Mouse (Mus musculus): ENCODE data around the gene Pld6. TPM values are rescaled to one million over a fixed set of nuclear protein-coding genes. Genes with fewer than 3 reads are reported as not detected.

Pld6 gene
- total RNA-seq (2014; rRNA removed), result 10.9 and 16.0 TPM in 2 replicates
- polyA plus RNA-seq (2015; fragmentation: Nextera tagmentation; extraction: Ambion mirVana), result 21.5 and 24.6 TPM in 2 replicates

- H3K36me3 ChIP-seq (ENCODE audit: insufficient read depth, low read length), result peaks cover 7% of the 10 kb centered on the region; the same call in 1 of the 2 replicates
- H3K9me3 ChIP-seq (ENCODE audit: low read length), result no peaks in the 10 kb centered on the region
- DNase-seq (ENCODE audit: low spot score) (peak; percentile 74), ATAC-seq (peak; percentile 85)
- TF ChIP-seq CTCF (IDR thresholded peaks at IDR 0.05; ENCODE audit: low read depth), result no peak
- no peaks in the 10 kb centered on the region for H3K27me3 ChIP-seq (ENCODE audit: insufficient read depth, low read length)
- peak within 1 kb of the TSS; percentile 57 for H3K9ac ChIP-seq (replicated peaks; ENCODE audit: low read length)
- H3K4me3 ChIP-seq (ENCODE audit: low read length), result peak within 1 kb of the TSS; percentile 42
- WGBS, result 2% methylated on average over 51 of the region's 51 CpGs
- peak within 1 kb of the TSS; percentile 81 for H3K4me2 ChIP-seq (ENCODE audit: low read depth, low read length)
- no peak within 1 kb of the TSS for H3K27ac ChIP-seq
- H3K4me1 ChIP-seq (ENCODE audit: insufficient read depth, low read length), result peaks cover 11% of the 10 kb centered on the region; the same call in 1 of the 2 replicates
Observed at GRCm38 (mm10) chr11:59787199-59787781, at the start of gene Pld6. Pld6 (minus strand) TSS chr11:59787645.

GRCm38 (mm10) chr11:59821625-59822024 is 34.2 kb upstream of the Pld6 start:
- Histone ChIP-seq H3K9me3 (ENCODE audit: low read length) (no peaks in the 10 kb centered on the region), H3K27me3 (ENCODE audit: insufficient read depth, low read length) (no peaks in the 10 kb centered on the region), H3K4me1 (ENCODE audit: insufficient read depth, low read length) (no peaks in the 10 kb centered on the region), H3K4me2 (ENCODE audit: low read depth, low read length) (no peak overlapping the region), H3K4me3 (ENCODE audit: low read length) (no peak overlapping the region), H3K27ac (no peak overlapping the region), H3K9ac (replicated peaks; ENCODE audit: low read length) (no peak overlapping the region), H3K36me3 (ENCODE audit: insufficient read depth, low read length) (peaks cover 82% of the 10 kb centered on the region)
- no peak for ATAC-seq
- 90% methylated on average over 3 of the region's 3 CpGs for WGBS
- no peak for TF ChIP-seq CTCF (IDR thresholded peaks at IDR 0.05; ENCODE audit: low read depth)
- no peak for DNase-seq (ENCODE audit: low spot score)

DNA sequence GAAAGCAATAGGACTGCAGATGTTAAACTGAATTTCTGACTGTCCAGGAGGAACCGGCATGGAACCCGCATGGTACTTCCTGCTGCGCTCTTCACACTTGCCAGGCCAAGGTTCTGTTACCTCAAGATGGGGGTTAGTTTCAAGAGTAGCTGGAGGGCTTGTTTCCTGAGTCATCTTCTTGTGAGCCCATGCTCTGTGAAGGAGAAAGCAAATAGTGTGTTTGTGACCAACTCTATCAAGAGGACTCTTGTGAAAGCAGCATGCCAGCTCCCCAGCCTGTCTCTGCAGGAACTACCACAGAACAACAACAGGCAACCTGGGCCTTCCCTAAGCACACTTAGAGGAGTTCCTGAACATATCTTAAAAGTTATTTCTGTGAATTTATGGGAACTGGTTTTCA is 30.5 kb upstream of the Pld6 start:
- no peak overlapping the region for H3K4me3 ChIP-seq (ENCODE audit: low read length)
- H3K9me3 ChIP-seq (ENCODE audit: low read length), result no peaks in the 10 kb centered on the region
- no peak for ATAC-seq
- H3K4me1 ChIP-seq (ENCODE audit: insufficient read depth, low read length), result no peaks in the 10 kb centered on the region
- TF ChIP-seq CTCF (IDR thresholded peaks at IDR 0.05; ENCODE audit: low read depth), result no peak
- no peak for DNase-seq (ENCODE audit: low spot score)
- no peak overlapping the region for H3K27ac ChIP-seq
- no peaks in the 10 kb centered on the region for H3K27me3 ChIP-seq (ENCODE audit: insufficient read depth, low read length)
- H3K9ac ChIP-seq (replicated peaks; ENCODE audit: low read length), result no peak overlapping the region
- peaks cover 51% of the 10 kb centered on the region for H3K36me3 ChIP-seq (ENCODE audit: insufficient read depth, low read length)
- H3K4me2 ChIP-seq (ENCODE audit: low read depth, low read length), result no peak overlapping the region
- 94% methylated on average over 3 of the region's 3 CpGs for WGBS

DNA sequence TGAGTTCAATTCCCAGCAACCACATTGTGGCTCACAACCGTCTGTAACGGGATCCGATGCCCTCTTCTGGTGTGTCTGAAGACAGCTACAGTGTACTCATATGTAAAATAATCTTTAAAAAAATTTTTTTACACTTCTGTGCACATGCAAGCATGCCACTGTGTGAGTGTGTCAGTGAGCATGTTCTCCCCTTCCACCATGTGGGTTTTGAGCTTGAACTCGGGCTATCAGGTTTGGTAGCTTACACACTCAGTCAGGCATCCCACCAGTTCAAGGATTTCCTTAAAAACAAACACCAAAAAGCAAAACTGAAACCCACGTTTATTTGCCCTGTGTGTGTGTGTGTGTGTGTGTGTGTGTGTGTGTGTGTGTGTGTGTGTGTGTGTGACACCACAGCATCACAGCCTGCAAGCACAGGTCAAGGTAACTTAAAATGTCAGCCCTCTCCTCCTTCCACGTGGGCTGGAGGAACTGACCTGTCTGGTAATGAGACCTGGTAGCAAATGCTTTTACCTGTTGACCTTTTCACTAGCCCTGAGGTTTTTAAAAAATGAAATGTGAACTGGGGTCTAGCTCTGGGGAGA is 28.1 kb upstream of the Pld6 start:
- H3K4me1 ChIP-seq (ENCODE audit: insufficient read depth, low read length), result no peaks in the 10 kb centered on the region
- peaks cover 35% of the 10 kb centered on the region for H3K36me3 ChIP-seq (ENCODE audit: insufficient read depth, low read length)
- ATAC-seq (no peak), DNase-seq (ENCODE audit: low spot score) (no peak)
- WGBS, result 87% methylated on average over 6 of the region's 6 CpGs
- H3K27me3 ChIP-seq (ENCODE audit: insufficient read depth, low read length), result no peaks in the 10 kb centered on the region
- H3K9me3 ChIP-seq (ENCODE audit: low read length), result no peaks in the 10 kb centered on the region
- H3K9ac ChIP-seq (replicated peaks; ENCODE audit: low read length), result no peak overlapping the region
- no peak overlapping the region for H3K27ac ChIP-seq
- H3K4me2 ChIP-seq (ENCODE audit: low read depth, low read length), result no peak overlapping the region
- H3K4me3 ChIP-seq (ENCODE audit: low read length), result no peak overlapping the region
- TF ChIP-seq CTCF (IDR thresholded peaks at IDR 0.05; ENCODE audit: low read depth), result no peak

- Histone ChIP-seq H3K36me3 (ENCODE audit: insufficient read depth, low read length) (peaks cover 30% of the 10 kb centered on the region), H3K9me3 (ENCODE audit: low read length) (no peaks in the 10 kb centered on the region), H3K27me3 (ENCODE audit: insufficient read depth, low read length) (no peaks in the 10 kb centered on the region), H3K9ac (replicated peaks; ENCODE audit: low read length) (no peak overlapping the region), H3K4me1 (ENCODE audit: insufficient read depth, low read length) (no peaks in the 10 kb centered on the region), H3K27ac (no peak overlapping the region), H3K4me2 (ENCODE audit: low read depth, low read length) (no peak overlapping the region), H3K4me3 (ENCODE audit: low read length) (no peak overlapping the region)
- DNase-seq (ENCODE audit: low spot score) (no peak), ATAC-seq (no peak)
- 91% methylated on average over 6 of the region's 6 CpGs for WGBS
- TF ChIP-seq CTCF (IDR thresholded peaks at IDR 0.05; ENCODE audit: low read depth), result no peak
Observed at GRCm38 (mm10) chr11:59814936-59815335, 27.5 kb upstream of the Pld6 start.

GRCm38 (mm10) chr11:59814311-59814710 is 26.9 kb upstream of the Pld6 start:
- ATAC-seq (no peak), DNase-seq (ENCODE audit: low spot score) (no peak)
- Histone ChIP-seq H3K4me3 (ENCODE audit: low read length) (no peak overlapping the region), H3K9ac (replicated peaks; ENCODE audit: low read length) (no peak overlapping the region), H3K4me1 (ENCODE audit: insufficient read depth, low read length) (no peaks in the 10 kb centered on the region), H3K27me3 (ENCODE audit: insufficient read depth, low read length) (no peaks in the 10 kb centered on the region), H3K27ac (no peak overlapping the region), H3K9me3 (ENCODE audit: low read length) (no peaks in the 10 kb centered on the region), H3K36me3 (ENCODE audit: insufficient read depth, low read length) (peaks cover 24% of the 10 kb centered on the region), H3K4me2 (ENCODE audit: low read depth, low read length) (no peak overlapping the region)
- TF ChIP-seq CTCF (IDR thresholded peaks at IDR 0.05; ENCODE audit: low read depth), result no peak
- WGBS, result 74% methylated on average over 1 of the region's 1 CpGs

DNA sequence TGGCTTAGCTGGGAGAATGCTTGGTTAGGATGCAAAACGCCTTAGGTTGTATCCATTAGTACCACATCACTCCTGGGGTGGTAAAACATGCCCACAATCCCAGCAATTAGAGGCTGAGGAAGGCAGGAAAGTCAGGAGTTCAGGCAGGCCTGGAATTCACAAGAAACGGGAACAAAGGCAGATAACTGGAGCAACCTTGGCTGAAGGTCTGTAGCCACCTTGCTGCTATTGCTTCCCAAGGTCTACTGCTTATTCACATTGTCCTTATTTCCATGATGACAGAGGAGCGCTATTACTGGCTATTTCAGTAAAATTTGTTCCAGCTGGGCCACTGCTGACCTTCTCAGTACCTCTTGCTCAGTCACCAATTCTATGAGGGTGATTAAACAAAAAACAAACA is 25.8 kb upstream of the Pld6 start:
- 83% methylated on average over 3 of the region's 3 CpGs for WGBS
- TF ChIP-seq CTCF (IDR thresholded peaks at IDR 0.05; ENCODE audit: low read depth), result no peak
- Histone ChIP-seq H3K36me3 (ENCODE audit: insufficient read depth, low read length) (peaks cover 15% of the 10 kb centered on the region), H3K9me3 (ENCODE audit: low read length) (no peaks in the 10 kb centered on the region), H3K9ac (replicated peaks; ENCODE audit: low read length) (no peak overlapping the region), H3K4me2 (ENCODE audit: low read depth, low read length) (no peak overlapping the region), H3K27ac (no peak overlapping the region), H3K27me3 (ENCODE audit: insufficient read depth, low read length) (no peaks in the 10 kb centered on the region), H3K4me1 (ENCODE audit: insufficient read depth, low read length) (peaks cover 8% of the 10 kb centered on the region), H3K4me3 (ENCODE audit: low read length) (no peak overlapping the region)
- ATAC-seq (no peak), DNase-seq (ENCODE audit: low spot score) (no peak)

All from hindbrain, postnatal 0 days (tissue).